Mouse (Mus musculus): Measurements from ENCODE around the gene Gprasp2.
"Not testable (repeated sequence)": the region's sequence is repeated elsewhere in the genome, so short reads cannot be mapped to it uniquely, and the experiment has no call there.

- peak; percentile 66 for TF ChIP-seq CTCF (IDR thresholded peaks at IDR 0.05; ENCODE audit: low read depth)
- TF ChIP-seq EP300 (IDR thresholded peaks at IDR 0.05; ENCODE audit: low read depth) = not testable (repeated sequence)
These were observed 41.6 kb upstream of the Gprasp2 start, which contains the start of gene Bhlhb9 for GRCm38 (mm10) chrX:135797212-135797644.
